Mouse (Mus musculus): Measurements from ENCODE around the gene Cdkal1.

GRCm38 (mm10) chr13:29537906-29538305 lies 317.6 kb downstream of the Cdkal1 start:
- TF ChIP-seq CTCF (IDR thresholded peaks at IDR 0.05; ENCODE audit: extremely low read depth, insufficient read length, insufficient replicate concordance, low read depth, low read length): no peak
- no peak for TF ChIP-seq POLR2A (IDR thresholded peaks at IDR 0.05; ENCODE audit: low read depth, low read length)

Data from small intestine, adult 2 months (tissue).